Comparison of ENCODE assay signal across 19 mouse cellular contexts in genomic region chr1:156930263-156930662, GRCm38 (mm10). TPM values are rescaled to one million over a fixed set of nuclear protein-coding genes. Genes with fewer than 3 reads are reported as not detected.
DNase-seq lines count a peak whose midpoint lies in the region; ATAC-seq and TF ChIP-seq lines count a peak whose summit lies in the region.
"Had no signal": no experiment of that assay in that cellular context is flagged by ENCODE, and none has a peak within 500 bp of the region (broad histone marks: within the 10 kb centered on the region; RNA-seq: fewer than 3 reads in every experiment).

No protein-coding gene starts in this region.

- DNase-seq in lung, postnatal 0 days (ENCODE audit: low spot score), result peak; percentile 35
- no peak for DNase-seq in lung, adult 18-20 months
- DNase-seq in CH12.LX (ENCODE audit: extremely low read depth), result no peak
- no peak for DNase-seq in layer of hippocampus, postnatal 36 days
- DNase-seq: adrenal gland, postnatal 10 days; cerebellum, postnatal 10 days; gastrocnemius, postnatal 36 days; kidney, adult 8-10 months; kidney, postnatal 36 days; layer of hippocampus, adult 9-11 months; midbrain, embryonic 14.5 days; right cerebral cortex, postnatal 14 days had no signal

- no peak overlapping the region for H3K9ac ChIP-seq in intestine, postnatal 0 days (ENCODE audit: low read depth, low read length)
- no peak overlapping the region for H3K9ac ChIP-seq in intestine, embryonic 16.5 days (ENCODE audit: low read depth, low read length)
- no peak overlapping the region for H3K9ac ChIP-seq in lung, postnatal 0 days (replicated peaks; ENCODE audit: low read depth)
- H3K9ac ChIP-seq in CH12.LX (ENCODE audit: insufficient read depth, low read depth), result peak overlapping the region; percentile 44
- H3K9ac ChIP-seq: embryonic facial prominence, embryonic 13.5 days; limb, embryonic 13.5 days had no signal

- H3K36me3 ChIP-seq in intestine, postnatal 0 days (ENCODE audit: control insufficient read depth, insufficient read depth), result no peaks in the 10 kb centered on the region
- H3K36me3 ChIP-seq in intestine, embryonic 16.5 days (ENCODE audit: control insufficient read depth, insufficient read depth, low read length), result no peaks in the 10 kb centered on the region
- H3K36me3 ChIP-seq in lung, postnatal 0 days (ENCODE audit: insufficient read depth, low read length), result no peaks in the 10 kb centered on the region
- H3K36me3 ChIP-seq in CH12.LX (replicated peaks in 1 of 2; ENCODE audit: control insufficient read depth in 1 of 2, insufficient read depth in 1 of 2, low read length in 1 of 2), result peaks cover 7 to 23% of the 10 kb centered on the region in 2 experiments
- H3K36me3 ChIP-seq: embryonic facial prominence, embryonic 13.5 days; limb, embryonic 13.5 days had no signal

- TF ChIP-seq EP300 in lung, postnatal 0 days (IDR thresholded peaks at IDR 0.05), result no peak
- TF ChIP-seq EP300 in CH12.LX (IDR thresholded peaks at IDR 0.05; ENCODE audit: low read length), result no peak

- H3K27ac ChIP-seq in intestine, postnatal 0 days (ENCODE audit: low read depth, low read length), result no peak overlapping the region
- H3K27ac ChIP-seq in intestine, embryonic 16.5 days (ENCODE audit: low read length), result no peak overlapping the region
- H3K27ac ChIP-seq in lung, postnatal 0 days (ENCODE audit: low read length), result no peak overlapping the region
- H3K27ac ChIP-seq in CH12.LX (ENCODE audit: insufficient read depth, low read depth), result peak overlapping the region; percentile 78
- H3K27ac ChIP-seq: embryonic facial prominence, embryonic 13.5 days; limb, embryonic 13.5 days had no signal

- TF ChIP-seq POLR2A in CH12.LX (IDR thresholded peaks at IDR 0.05; ENCODE audit: low read depth, low read length), result no peak

- dilution Hi-C loops in CH12.LX (cut with MboI; ENCODE audit: extremely low pct_ligation_motif_present, extremely low pct_unique_long_range_greater_than_20kb, low sequenced_read_pairs), result no loop called here

- H3K4me1 ChIP-seq in intestine, postnatal 0 days (replicated peaks; ENCODE audit: control insufficient read depth, insufficient read depth, low read length), result no peaks in the 10 kb centered on the region
- H3K4me1 ChIP-seq in intestine, embryonic 16.5 days (ENCODE audit: control insufficient read depth, insufficient read depth, low read length), result no peaks in the 10 kb centered on the region
- no peaks in the 10 kb centered on the region for H3K4me1 ChIP-seq in lung, postnatal 0 days (ENCODE audit: insufficient read depth, low read depth, low read length)
- peaks cover 27 to 88% of the 10 kb centered on the region in 2 experiments for H3K4me1 ChIP-seq in CH12.LX (ENCODE audit: control insufficient read depth in 1 of 2, insufficient read depth in 2 of 2)

- no peak overlapping the region for H3K4me2 ChIP-seq in intestine, postnatal 0 days (replicated peaks; ENCODE audit: low read depth)
- H3K4me2 ChIP-seq in intestine, embryonic 16.5 days (ENCODE audit: low read depth, low read length), result no peak overlapping the region
- H3K4me2 ChIP-seq in lung, postnatal 0 days (replicated peaks; ENCODE audit: low read depth, low read length), result no peak overlapping the region
- peak overlapping the region; percentile 60 for H3K4me2 ChIP-seq in CH12.LX (ENCODE audit: insufficient read depth, low read depth, poor library complexity, severe bottlenecking)
- H3K4me2 ChIP-seq: embryonic facial prominence, embryonic 13.5 days; limb, embryonic 13.5 days had no signal

- WGBS in intestine, postnatal 0 days, result 71% methylated on average over 5 of the region's 5 CpGs
- 62% methylated on average over 5 of the region's 5 CpGs for WGBS in intestine, embryonic 16.5 days
- 48% methylated on average over 5 of the region's 5 CpGs for WGBS in lung, postnatal 0 days

- TF ChIP-seq CTCF in intestine, postnatal 0 days (IDR thresholded peaks at IDR 0.05; ENCODE audit: low read depth), result peak; percentile 54
- TF ChIP-seq CTCF in lung, postnatal 0 days (IDR thresholded peaks at IDR 0.05), result peak; percentile 60
- peak in 1 of 2 experiments; percentile 56; a peak in 2 of 4 replicates for TF ChIP-seq CTCF in CH12.LX (conservative IDR thresholded peaks at IDR 0.05 in 1 of 2, IDR thresholded peaks at IDR 0.05 in 1 of 2; ENCODE audit: low read depth in 2 of 2, low read length in 2 of 2)

- peak; percentile 53 for TF ChIP-seq RAD21 in CH12.LX (IDR thresholded peaks at IDR 0.05; ENCODE audit: low read depth, low read length)

- ATAC-seq in intestine, postnatal 0 days, result no peak
- no peak for ATAC-seq in intestine, embryonic 16.5 days
- no peak for ATAC-seq in lung, postnatal 0 days
- ATAC-seq in common myeloid progenitor, adult 5-6 weeks (replicated peaks; ENCODE audit: low read depth, poor library complexity, severe bottlenecking), result 0 out of 2 replicates have a peak, but pooled peaks have one; percentile 34
- ATAC-seq: forebrain, embryonic 16.5 days; Patski had no signal

- H3K79me2 ChIP-seq in CH12.LX (replicated peaks; ENCODE audit: control insufficient read depth, extremely low read depth, insufficient read depth, poor library complexity, severe bottlenecking), result peaks cover 98% of the 10 kb centered on the region

- H3K27me3 ChIP-seq in intestine, postnatal 0 days (replicated peaks; ENCODE audit: control insufficient read depth, insufficient read depth, low read length), result no peaks in the 10 kb centered on the region
- H3K27me3 ChIP-seq in intestine, embryonic 16.5 days (replicated peaks; ENCODE audit: control insufficient read depth, insufficient read depth, low read length), result no peaks in the 10 kb centered on the region
- no peaks in the 10 kb centered on the region for H3K27me3 ChIP-seq in lung, postnatal 0 days (replicated peaks; ENCODE audit: insufficient read depth, low read length)
- H3K27me3 ChIP-seq in CH12.LX (replicated peaks), result no peaks in the 10 kb centered on the region
- H3K27me3 ChIP-seq: embryonic facial prominence, embryonic 13.5 days; Patski had no signal

- no peaks in the 10 kb centered on the region for H3K9me3 ChIP-seq in intestine, postnatal 0 days (ENCODE audit: control insufficient read depth)
- H3K9me3 ChIP-seq in intestine, embryonic 16.5 days (ENCODE audit: control insufficient read depth, low read length), result no peaks in the 10 kb centered on the region
- no peaks in the 10 kb centered on the region for H3K9me3 ChIP-seq in lung, postnatal 0 days (ENCODE audit: low read length)
- no peaks in the 10 kb centered on the region for H3K9me3 ChIP-seq in CH12.LX (replicated peaks; ENCODE audit: low read length)
- H3K9me3 ChIP-seq: embryonic facial prominence, embryonic 13.5 days; limb, embryonic 13.5 days had no signal

- in situ Hi-C loops in CH12.LX (cut with MboI; ENCODE audit: low pct_ligation_motif_present, low pct_unique_long_range_greater_than_20kb, low sequenced_read_pairs), result loop anchor here (5.0 kb wide), 2 partner anchors 67 to 117 kb away; no protein-coding TSS in a partner anchor

- no peak overlapping the region for H3K4me3 ChIP-seq in intestine, postnatal 0 days (ENCODE audit: low read depth, low read length)
- no peak overlapping the region for H3K4me3 ChIP-seq in intestine, embryonic 16.5 days (ENCODE audit: low read length)
- H3K4me3 ChIP-seq in lung, postnatal 0 days (ENCODE audit: low read depth, low read length), result no peak overlapping the region
- no peak overlapping the region for H3K4me3 ChIP-seq in CH12.LX (replicated peaks in 1 of 3; ENCODE audit: low read depth in 2 of 3, low read length in 2 of 3, poor library complexity in 1 of 3)
- H3K4me3 ChIP-seq: embryonic facial prominence, embryonic 13.5 days; limb, embryonic 13.5 days had no signal

TF ChIP-seq in CH12.LX, 34 proteins besides CTCF, POLR2A, EP300 and RAD21:
- peak; percentile 58 for TF ChIP-seq SMC3 (IDR thresholded peaks at IDR 0.05; ENCODE audit: low read depth, low read length)
- TF ChIP-seq NRF1 (IDR thresholded peaks at IDR 0.05; ENCODE audit: low read depth, low read length), result no peak
- TF ChIP-seq ELF1 (IDR thresholded peaks at IDR 0.05; ENCODE audit: low read depth, low read length), result no peak
- TF ChIP-seq KAT2A (IDR thresholded peaks at IDR 0.05; ENCODE audit: insufficient replicate concordance, low read length), result no peak
- no peak for TF ChIP-seq JUN (IDR thresholded peaks at IDR 0.05; ENCODE audit: insufficient read depth, low read depth, low read length)
- peak; percentile 1; the same call in 1 of the 2 replicates for TF ChIP-seq CHD1 (IDR thresholded peaks at IDR 0.05; ENCODE audit: low read depth, low read length)
- no peak for TF ChIP-seq CHD2 (IDR thresholded peaks at IDR 0.05; ENCODE audit: low read length)
- TF ChIP-seq ZMIZ1 (IDR thresholded peaks at IDR 0.05; ENCODE audit: low read depth, low read length), result no peak
- TF ChIP-seq UBTF (IDR thresholded peaks at IDR 0.05; ENCODE audit: low read depth, low read length), result no peak
- TF ChIP-seq ZC3H11A (IDR thresholded peaks at IDR 0.05; ENCODE audit: low read depth, low read length), result no peak
- no peak for TF ChIP-seq E2F4 (IDR thresholded peaks at IDR 0.05; ENCODE audit: insufficient replicate concordance, low read depth, low read length)
- no peak for TF ChIP-seq TBP (conservative IDR thresholded peaks at IDR 0.05; ENCODE audit: low read depth, low read length)
- TF ChIP-seq POLR2AphosphoS2 (IDR thresholded peaks at IDR 0.05; ENCODE audit: low read depth, low read length), result no peak
TF ChIP-seq in CH12.LX: peak in this region for 2.

RNA-seq across cellular contexts. Expression of gene Ralgps2, which starts 9.2 kb away (rescaled TPM):
- polyA plus RNA-seq in intestine, postnatal 0 days (2015; fragmentation: Nextera tagmentation; extraction: Ambion mirVana), result 34.1 and 35.5 TPM in 2 replicates
- polyA plus RNA-seq in intestine, embryonic 16.5 days (2015; fragmentation: Nextera tagmentation; extraction: Ambion mirVana), result 24.1 and 30.6 TPM in 2 replicates
- polyA plus RNA-seq in lung, postnatal 0 days (2015; fragmentation: Nextera tagmentation; extraction: Ambion mirVana), result 38.3 and 42.5 TPM in 2 replicates
- 149 and 174 TPM in 2 replicates for total RNA-seq in CH12.LX (2012; rRNA removed)
- 65.1 and 71.8 TPM in 2 replicates for total RNA-seq in CH12.LX (2014; rRNA removed)
- polyA plus RNA-seq in CH12.LX (2012; ENCODE audit: insufficient read length, low read depth), result 133 and 137 TPM in 2 replicates
- total RNA-seq in common myeloid progenitor, adult 5-6 weeks (2017), result 35.6 and 36.2 TPM in 2 replicates
- total RNA-seq in layer of hippocampus, postnatal 36 days (2021), result 10 to 100 TPM; 71.0 to 78.7 TPM
